Mouse (Mus musculus) thymus, adult 18-20 months (tissue): ENCODE results near the gene Armh1.
A peak's percentile ranks its signal among the peaks of the same experiment; 100 is the strongest.

Experiments used
- DNase-seq, 2 experiments: peaks; one replicate each; pipeline ENCODE4 v3.0.0; 2022; ENCODE audit warnings: mixed read lengths in 2 of 2

Armh1 gene

DNA sequence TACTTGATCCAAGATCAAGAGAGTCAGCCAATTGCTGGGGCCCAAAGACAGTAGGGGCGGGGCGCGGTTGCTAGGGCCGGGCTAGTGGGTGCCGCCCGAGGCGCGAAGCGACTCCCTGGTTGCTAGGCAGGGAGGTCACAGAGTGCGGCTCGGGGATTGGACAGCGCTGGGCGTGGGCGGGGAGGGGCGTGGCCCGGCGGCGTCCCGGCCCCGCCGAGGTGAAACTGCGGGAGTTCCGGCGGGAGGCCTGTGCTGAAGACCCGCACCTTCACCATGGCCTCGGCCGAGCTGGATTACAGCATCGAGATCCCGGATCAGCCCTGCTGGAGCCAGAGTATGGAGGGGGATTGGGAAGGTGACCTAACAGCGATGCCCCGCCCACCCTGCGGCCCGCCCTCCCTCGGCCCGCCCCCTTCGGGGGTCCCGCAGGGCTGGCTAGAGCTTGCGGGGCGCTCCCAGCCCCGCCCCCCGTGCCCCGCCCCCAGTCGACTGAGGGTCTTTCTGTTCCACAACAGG lies at the start of gene Armh1, which contains the start of gene Tmem53:
Armh1 (minus strand) TSS at position 325 of the 516 bp plus-strand sequence.
Tmem53 (plus strand) TSS at position 151 of the 516 bp plus-strand sequence.
- peak; percentile 79 to 86 for DNase-seq

DNA sequence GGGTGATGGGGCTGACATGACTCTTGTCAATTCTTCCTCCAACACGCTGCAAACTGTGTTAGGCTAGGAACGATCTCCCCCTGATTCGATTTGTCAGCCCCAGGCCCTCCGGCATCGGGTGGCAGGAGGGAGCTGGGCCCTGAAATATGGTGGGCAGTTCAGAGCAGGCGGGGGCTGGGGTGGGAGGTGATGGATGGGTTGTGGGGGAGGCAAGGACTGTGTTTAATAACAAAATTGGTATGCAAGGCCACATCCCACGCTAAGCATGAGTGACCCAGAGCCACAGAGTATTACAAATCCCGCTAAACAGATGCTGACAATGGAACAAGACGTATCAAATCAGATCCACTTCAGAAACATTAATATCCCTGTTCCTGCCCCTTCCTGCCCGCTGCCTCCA lies 48.0 kb upstream of the Armh1 start:
- DNase-seq = no peak

DNA sequence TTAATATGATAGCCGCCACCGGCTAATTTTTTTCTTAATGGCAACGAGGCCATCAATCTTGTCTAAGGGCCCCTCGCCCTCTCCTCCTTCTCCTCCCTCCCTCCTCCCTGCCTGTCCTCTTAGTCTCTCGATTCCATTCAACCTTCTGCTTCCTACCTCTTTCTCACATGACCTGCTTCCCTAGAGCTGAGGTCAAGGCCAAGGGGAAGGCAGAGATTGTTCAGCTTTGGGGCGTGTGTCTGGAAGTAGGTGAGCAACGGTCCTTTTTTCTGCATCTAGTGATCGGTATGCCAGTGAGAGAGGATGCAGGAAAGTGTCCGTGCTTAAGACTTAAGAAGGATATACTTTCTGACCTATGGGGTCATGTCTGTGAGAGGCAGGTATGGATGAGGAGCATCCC lies 45.9 kb upstream of the Armh1 start:
- no peak for DNase-seq

DNA sequence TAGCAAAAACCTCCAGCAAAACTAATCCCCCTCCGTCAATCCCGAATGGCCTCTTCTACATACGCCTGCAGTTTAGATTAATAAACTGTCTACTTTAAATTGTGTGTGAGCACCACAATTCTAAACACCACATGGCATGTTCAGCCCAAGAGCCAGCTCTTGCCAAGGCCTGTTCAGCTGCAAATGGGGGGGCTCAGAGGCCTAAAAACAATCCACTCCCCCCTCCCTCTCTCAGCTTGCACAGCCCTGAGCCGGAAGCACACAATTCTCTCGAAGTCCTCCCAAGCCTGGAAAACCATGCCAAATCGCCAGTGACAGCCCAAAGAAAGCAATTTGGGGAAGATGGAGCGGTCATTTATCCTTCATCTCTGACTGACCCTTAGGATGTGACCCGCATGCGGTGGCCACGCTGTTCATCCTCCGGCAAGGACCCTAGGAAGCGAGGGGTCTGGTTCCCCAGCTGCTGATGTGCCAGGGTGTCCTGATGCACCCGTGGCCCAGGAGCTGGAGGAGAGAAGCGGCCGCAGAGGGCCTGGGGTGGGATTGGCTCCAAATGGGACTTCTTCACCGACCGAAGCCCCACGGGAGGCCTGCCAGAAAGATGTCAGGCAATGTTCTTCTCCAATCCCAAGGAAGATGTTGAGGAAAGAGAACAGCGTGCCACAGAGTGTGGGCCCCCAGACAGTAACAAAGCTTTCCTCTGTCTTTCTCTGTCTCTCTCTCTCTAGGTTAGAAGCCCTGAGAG lies 45.1 kb upstream of the Armh1 start:
- no peak for DNase-seq

- no peak for DNase-seq
These were observed 39.8 kb upstream of the Armh1 start for GRCm38 (mm10) chr4:117291696-117292095.

DNA sequence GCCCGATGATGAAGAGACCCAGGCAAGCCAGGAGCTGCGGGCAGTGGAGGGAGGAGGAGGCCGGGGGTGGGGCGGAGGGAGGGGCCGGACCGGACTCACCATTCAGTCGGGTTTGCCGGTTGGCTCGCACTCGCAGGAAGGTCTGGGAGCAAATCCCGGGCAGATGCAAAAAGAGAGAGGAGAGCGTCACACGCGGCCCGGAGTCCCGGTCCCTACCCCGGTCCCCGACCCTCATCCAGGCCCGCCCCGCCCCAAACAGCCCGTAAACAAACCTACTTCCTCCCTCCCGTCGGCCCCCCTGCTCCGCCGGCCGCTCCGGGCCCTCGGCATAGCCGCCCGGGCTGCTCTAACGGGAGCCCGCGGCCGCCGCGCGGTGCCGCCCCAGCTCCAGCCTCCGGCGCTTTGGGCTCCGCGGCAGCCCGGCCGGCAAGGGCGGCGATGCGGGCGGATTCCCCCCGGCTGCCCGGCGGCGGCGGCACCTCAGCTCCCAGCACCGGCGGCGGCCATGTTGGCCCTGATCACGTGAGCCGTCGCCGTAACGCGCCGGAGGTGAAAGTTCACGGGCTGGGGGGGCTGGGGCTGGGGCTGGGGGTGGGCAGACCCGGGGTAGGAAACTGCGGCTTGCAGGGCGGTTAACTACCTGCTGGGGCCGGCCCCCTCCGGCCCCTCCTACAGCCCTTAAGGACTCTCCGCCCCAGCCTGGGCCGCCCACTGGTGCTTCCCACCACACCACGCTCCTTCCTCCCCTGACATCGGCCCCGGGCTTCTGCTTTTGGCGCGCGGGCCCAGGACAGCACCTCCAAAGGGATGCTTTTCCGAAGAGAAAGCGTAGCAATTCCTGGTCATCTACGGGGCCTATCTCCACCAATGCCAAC lies 37.2 kb upstream of the Armh1 start:
- DNase-seq = peak; percentile 58 to 70

- DNase-seq = no peak
These were observed 36.5 kb upstream of the Armh1 start for GRCm38 (mm10) chr4:117288277-117288926.

DNA sequence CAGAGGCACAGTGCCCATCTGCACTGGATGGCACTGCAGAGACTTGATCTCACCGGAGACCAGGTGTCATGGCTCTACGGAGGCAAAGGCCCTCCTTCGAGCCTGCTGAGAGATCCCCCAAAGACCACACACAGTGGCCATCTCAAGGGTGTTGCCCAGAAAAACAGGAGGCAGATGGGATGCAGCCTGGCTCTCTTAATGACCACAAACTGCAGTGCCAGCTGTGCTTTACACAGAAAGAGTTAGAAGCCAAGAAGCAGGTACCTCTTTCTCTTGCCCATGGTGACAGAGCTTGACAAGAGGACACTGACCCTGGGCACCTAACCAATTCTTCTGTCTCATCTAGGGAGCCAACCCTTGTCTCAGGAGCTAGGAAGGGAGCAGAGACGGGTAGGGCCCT lies 32.4 kb upstream of the Armh1 start:
- DNase-seq = no peak

DNA sequence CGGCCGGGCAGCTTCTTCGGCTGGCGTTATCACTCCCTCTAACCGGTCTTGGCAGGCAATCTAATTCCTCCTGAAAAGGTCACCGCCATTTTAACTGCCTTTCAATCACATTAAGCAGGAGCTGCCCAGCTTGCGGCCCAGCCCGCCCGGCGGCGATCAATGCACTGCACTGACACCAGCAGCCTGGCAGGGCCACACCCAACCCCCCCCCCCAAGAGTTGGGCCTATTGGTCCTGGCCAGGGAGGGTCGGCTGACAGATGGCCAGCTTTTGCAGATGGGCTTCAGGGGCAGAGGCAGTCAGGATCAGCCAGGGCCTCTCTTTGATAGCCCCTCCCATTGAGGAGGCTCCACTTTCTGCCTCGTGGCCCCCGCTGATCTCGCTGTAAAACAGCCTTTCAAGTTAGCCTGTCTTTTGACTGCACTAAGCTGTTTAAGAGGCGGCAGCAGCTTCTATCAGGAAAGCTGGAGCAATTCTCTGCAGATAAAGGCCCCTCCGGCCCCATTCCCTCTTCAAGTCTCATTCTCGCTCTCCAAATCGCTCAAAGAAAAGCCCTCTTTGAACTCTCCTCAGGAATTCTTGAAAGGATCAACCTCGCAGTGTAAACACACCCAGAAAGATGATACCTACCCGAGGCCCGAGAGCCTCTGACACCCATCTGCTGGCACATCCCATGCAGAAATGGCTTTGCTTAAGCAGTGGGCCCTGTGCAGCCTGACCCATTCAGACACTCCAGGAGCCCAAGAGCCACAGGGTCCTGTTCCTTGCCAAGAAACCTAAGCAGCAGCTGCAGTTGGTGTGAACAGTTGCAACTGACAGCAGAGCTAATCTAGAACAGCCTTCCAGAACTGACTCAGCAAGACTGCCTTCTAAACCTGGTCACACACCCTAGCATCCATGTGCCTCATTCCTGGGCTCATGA lies 31.6 kb upstream of the Armh1 start:
- DNase-seq = no peak

DNA sequence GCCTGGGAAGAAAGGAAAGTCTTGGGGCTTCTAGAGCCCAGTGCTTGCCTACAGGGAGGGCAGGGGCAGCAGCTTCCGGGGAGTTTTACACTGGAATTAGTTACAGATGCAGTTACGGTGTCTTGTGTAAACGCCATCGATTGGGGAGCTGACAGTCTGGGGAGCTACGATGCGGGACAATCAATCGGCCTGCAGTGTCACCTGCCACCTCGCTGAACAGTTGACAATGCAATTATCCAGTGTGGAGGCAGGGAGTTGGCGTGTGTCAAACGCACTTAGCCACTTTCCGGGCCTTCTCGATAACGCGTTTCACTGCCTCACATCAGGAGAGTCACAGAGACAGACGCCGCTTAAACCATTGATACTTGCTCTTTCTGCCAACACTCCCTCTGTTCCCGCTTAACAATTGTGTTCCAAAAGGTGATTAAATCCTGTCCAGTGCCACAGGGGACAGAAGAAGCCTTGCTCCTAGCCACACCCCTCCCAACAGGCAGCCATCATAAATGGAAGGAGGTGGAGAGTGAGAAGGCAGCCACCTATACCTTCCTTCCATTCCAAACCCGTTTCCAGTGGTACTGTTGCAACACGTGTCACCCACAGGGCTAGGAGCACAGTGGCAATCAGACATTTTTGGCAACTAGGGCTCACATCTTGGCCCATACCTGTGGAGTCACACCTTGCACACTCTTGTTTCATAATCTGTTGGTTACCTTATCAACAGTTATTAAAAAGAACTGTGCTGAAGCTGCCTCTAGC lies 29.3 kb upstream of the Armh1 start:
- DNase-seq = no peak

- no peak for DNase-seq
These were observed 28.5 kb upstream of the Armh1 start for GRCm38 (mm10) chr4:117280397-117280930.

- DNase-seq = no peak
These were observed 27.3 kb upstream of the Armh1 start for GRCm38 (mm10) chr4:117279253-117279642.

GRCm38 (mm10) chr4:117278381-117279252 lies 26.7 kb upstream of the Armh1 start:
- no peak for DNase-seq

GRCm38 (mm10) chr4:117277687-117278086 lies 25.8 kb upstream of the Armh1 start:
- DNase-seq = no peak

DNA sequence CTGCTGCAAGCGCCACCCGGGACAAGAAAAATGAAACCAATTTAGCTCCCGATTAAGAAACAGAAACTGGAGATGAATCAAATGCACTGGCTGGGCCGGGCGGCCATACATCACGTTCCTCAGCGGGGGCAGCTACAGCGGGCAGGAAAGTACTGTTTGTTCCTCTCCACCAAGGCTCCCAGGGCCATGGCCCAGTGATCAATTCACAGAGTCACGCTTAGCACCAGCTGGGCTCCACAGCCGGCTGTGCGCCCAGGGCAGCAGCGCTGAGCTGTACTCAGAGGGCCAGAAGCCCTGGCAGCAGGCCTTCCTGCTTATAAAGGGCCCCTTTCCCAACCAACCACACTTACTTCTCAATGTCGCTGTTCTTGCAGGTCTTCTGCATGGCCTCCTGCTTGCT lies 25.1 kb upstream of the Armh1 start:
- no peak for DNase-seq

GRCm38 (mm10) chr4:117276281-117276711 lies 24.4 kb upstream of the Armh1 start:
- DNase-seq = no peak

DNA sequence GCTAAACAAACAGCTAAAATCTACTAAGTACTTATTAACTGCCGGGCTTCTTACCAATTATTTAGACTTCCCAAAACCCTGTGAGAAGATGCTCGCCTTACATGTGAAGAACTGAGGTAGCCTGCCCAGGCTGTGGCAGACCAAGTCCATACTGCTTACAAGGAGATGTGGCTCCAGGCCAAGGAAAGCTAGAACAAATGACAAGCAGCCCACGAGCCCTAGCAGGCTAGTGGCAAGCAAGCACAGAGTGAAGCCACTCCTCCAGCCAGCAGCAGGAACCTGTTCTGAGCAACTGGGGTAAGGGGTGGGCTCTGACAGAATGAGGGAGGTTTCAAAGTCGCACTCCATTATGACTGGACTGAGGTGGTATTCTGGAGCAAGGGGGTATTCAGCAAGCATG lies 22.8 kb upstream of the Armh1 start:
- no peak for DNase-seq

- DNase-seq = no peak
These were observed 20.5 kb upstream of the Armh1 start for GRCm38 (mm10) chr4:117272459-117272858.

DNA sequence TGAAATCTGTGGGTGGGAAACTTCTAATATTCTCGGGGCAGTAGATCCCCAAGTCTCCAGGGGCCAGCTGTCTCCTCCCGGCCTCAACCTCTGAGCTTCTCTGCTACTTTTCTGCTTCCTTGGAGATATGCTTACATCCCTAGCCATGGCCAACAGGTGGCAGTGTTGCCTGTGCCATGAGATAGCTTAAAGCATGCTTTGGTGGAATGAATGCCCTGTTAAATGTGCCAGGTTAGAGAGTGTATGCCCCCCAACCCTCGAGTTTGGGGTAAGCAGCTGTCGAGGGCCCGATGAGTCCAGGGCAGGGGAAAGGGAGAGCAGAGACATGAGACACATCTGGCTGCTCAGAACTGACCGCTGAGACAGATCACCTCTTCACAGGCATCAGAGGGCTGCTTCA lies 18.4 kb upstream of the Armh1 start:
- peak; percentile 30 to 39 for DNase-seq
